Mouse (Mus musculus): Measurements from ENCODE around the gene Gm17364. TPM values are rescaled to one million over a fixed set of nuclear protein-coding genes. Genes with fewer than 3 reads are reported as not detected.

Gene Gm17364
- total RNA-seq, 2 experiments from 2014 or later = not detected

DNA sequence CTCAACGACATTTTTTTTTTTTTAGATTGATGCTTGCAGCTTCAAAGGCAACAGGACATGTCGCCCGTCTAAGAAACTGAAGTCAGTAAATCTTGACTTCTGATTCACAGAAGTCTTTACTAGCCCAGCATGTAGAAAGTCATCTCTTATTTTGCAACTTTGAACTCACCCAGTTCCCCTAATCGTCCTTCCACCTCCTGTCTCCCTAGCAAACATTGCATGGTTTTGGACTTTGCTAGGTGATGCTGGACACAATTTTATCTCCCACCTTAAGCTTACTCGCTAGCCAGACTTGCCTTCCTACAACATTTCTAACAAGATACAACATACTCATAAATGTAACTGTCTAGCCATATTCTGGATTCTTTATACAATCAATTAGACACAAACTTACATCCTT is 45.7 kb downstream of the Gm17364 start:
- intact Hi-C loops (cut with DNase I) = no loop called here
- no peak for DNase-seq (ENCODE audit: low spot score in 2 of 2)

DNA sequence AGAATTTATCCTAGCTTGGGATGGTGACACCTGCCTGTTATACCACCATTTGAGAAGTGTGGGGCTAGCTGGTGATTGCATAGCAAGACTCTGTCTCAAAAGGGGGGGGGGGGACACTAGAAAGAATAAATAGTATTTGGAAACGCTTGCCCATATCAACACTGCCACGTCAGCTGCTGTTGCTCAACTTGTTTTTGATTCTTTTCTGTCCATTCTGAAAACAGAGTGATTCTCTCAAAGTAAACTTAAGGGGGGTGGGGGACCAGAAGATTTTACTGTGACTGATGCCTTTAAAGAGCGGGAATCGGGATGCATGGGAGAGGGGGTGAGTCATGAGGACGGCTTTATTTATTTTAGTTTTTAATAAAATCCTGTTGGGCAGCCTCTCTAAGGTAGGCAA is 47.3 kb downstream of the Gm17364 start:
- DNase-seq (ENCODE audit: low spot score in 2 of 2) = no peak
- intact Hi-C loops (cut with DNase I) = no loop called here

Other genes starting within 250 kb of the Gm17364 start
- 1 to 10 TPM; 2.4 to 3.1 TPM for gene Mak, start 194.3 kb downstream of the Gm17364 start, total RNA-seq (2021)
- not detected for gene Gcm2, start 162.9 kb downstream of the Gm17364 start, total RNA-seq (2021)
- gene Sycp2l, start 159.7 kb downstream of the Gm17364 start, total RNA-seq (2021) = under 1 TPM in 1 of 2 experiments, not detected in 1; 0.25 TPM
- gene Elovl2, start 53.6 kb downstream of the Gm17364 start, total RNA-seq (2021) = 10 to 100 TPM; 18.3 to 18.6 TPM
- 100 to 1,000 TPM; 167 to 187 TPM for gene Smim13, start 24.1 kb downstream of the Gm17364 start, total RNA-seq (2021)
- 1 to 10 TPM; 7.5 to 7.9 TPM for gene Nedd9, start 213.4 kb upstream of the Gm17364 start, total RNA-seq (2021)